Mouse (Mus musculus) stomach, embryonic 14.5 days (tissue): Measurements from ENCODE around the gene Ankrd55. TPM values are rescaled to one million over a fixed set of nuclear protein-coding genes. Genes with fewer than 3 reads are reported as not detected.

Source experiments
- ATAC-seq: fragments of 200-750 bp; cut with Nextera tagmentation; 2 replicates; pipeline ENCODE4 v1.8.0; 2017; ENCODE audit warnings: low read depth, moderate TSS enrichment; ENCODE audit not compliant: insufficient number of reproducible peaks, insufficient read depth, low FRiP score
- H3K27ac ChIP-seq: fragments of 300-500 bp; sonication (generic); 2 replicates; pipeline ENCODE4 v1.5.1; 2014; ENCODE audit warnings: mild to moderate bottlenecking, low read length, moderate library complexity, mixed read lengths
- H3K27me3 ChIP-seq: fragments of 300-500 bp; sonication (generic); 2 replicates; pipeline ENCODE4 v1.6.1; 2014; ENCODE audit warnings: low read length, control low read depth, mixed read lengths; ENCODE audit not compliant: control insufficient read depth, insufficient read depth
- H3K36me3 ChIP-seq: fragments of 300-500 bp; sonication (generic); 2 replicates; pipeline ENCODE4 v1.6.1; 2014; ENCODE audit warnings: mild to moderate bottlenecking, control low read depth, low read length, moderate library complexity, mixed read lengths; ENCODE audit not compliant: control insufficient read depth, insufficient read depth
- H3K4me1 ChIP-seq: fragments of 300-500 bp; sonication (generic); 2 replicates; pipeline ENCODE4 v1.6.1; 2014; ENCODE audit warnings: low read length, control low read depth, mixed read lengths; ENCODE audit not compliant: control insufficient read depth, insufficient read depth
- H3K4me2 ChIP-seq: fragments of 300-500 bp; sonication (generic); replicated peaks from 2 replicates; pipeline ENCODE4 v1.6.1; 2014; ENCODE audit warnings: low read depth, low read length, control low read depth
- H3K4me3 ChIP-seq: fragments of 300-500 bp; sonication (generic); 2 replicates; pipeline ENCODE4 v1.5.1; 2014; ENCODE audit warnings: low read depth, low read length, control low read depth
- H3K9ac ChIP-seq: fragments of 300-500 bp; sonication (generic); replicated peaks from 2 replicates; pipeline ENCODE4 v1.6.1; 2014; ENCODE audit warnings: low read depth, mild to moderate bottlenecking, control low read depth, low read length, moderate library complexity, mixed read lengths
- H3K9me3 ChIP-seq: fragments of 300-500 bp; sonication (generic); 2 replicates; pipeline ENCODE4 v1.6.1; 2016; ENCODE audit warnings: low read depth, low read length, control low read depth; ENCODE audit not compliant: control insufficient read depth
- WGBS: fragments of 180-500 bp; shearing (Covaris S2); extraction: QIAGEN DNeasy Blood & Tissue Kit; methylation state at CpG from one replicate; pipeline ENCODE4 v1.1.7; 2014; 5-methylcytosine and 5-hydroxymethylcytosine counted together
- polyA plus RNA-seq: library from polyadenylated mRNA; unstranded; fragments of >200 nt; fragmentation: Nextera tagmentation; extraction: Ambion mirVana; gene quantifications from 2 replicates; pipeline ENCODE4 v1.2.1, GENCODE M21; 2014

The Ankrd55 gene
- polyA plus RNA-seq, result 0.26 and 0.70 TPM in 2 replicates

- Histone ChIP-seq H3K36me3 (no peaks in the 10 kb centered on the region), H3K9ac (no peak within 1 kb of the TSS; the same call in 1 of the 2 replicates), H3K27me3 (no peaks in the 10 kb centered on the region), H3K9me3 (no peaks in the 10 kb centered on the region), H3K27ac (peak within 1 kb of the TSS; percentile 33; the same call in 1 of the 2 replicates), H3K4me1 (peaks cover 7% of the 10 kb centered on the region), H3K4me2 (peak within 1 kb of the TSS; percentile 38), H3K4me3 (peak within 1 kb of the TSS; percentile 23)
- ATAC-seq, result peak; percentile 90
- 10% methylated on average over 22 of the region's 22 CpGs for WGBS
Measured at GRCm38 (mm10) chr13:112288225-112289178, at the start of gene Ankrd55. Gene Ankrd55 (plus strand): TSS chr13:112288451.

- Histone ChIP-seq H3K36me3 (no peaks in the 10 kb centered on the region), H3K4me2 (no peak overlapping the region), H3K9ac (no peak overlapping the region), H3K4me1 (no peaks in the 10 kb centered on the region), H3K27me3 (no peaks in the 10 kb centered on the region), H3K9me3 (peaks cover 6% of the 10 kb centered on the region; the same call in 1 of the 2 replicates), H3K4me3 (no peak overlapping the region), H3K27ac (no peak overlapping the region)
- no peak for ATAC-seq
- WGBS, result 89% methylated on average over 2 of the region's 2 CpGs
Measured at GRCm38 (mm10) chr13:112239239-112239638, 49.0 kb upstream of the Ankrd55 start.

- Histone ChIP-seq H3K4me3 (no peak overlapping the region), H3K36me3 (no peaks in the 10 kb centered on the region), H3K9ac (no peak overlapping the region), H3K27ac (no peak overlapping the region), H3K4me2 (no peak overlapping the region), H3K27me3 (no peaks in the 10 kb centered on the region), H3K9me3 (no peaks in the 10 kb centered on the region; the same call in 1 of the 2 replicates), H3K4me1 (no peaks in the 10 kb centered on the region)
- ATAC-seq, result no peak
- WGBS, result 42% methylated on average over 8 of the region's 8 CpGs
Measured at GRCm38 (mm10) chr13:112241431-112241830, 46.8 kb upstream of the Ankrd55 start.

GRCm38 (mm10) chr13:112245131-112245530 lies 43.1 kb upstream of the Ankrd55 start:
- Histone ChIP-seq H3K4me2 (no peak overlapping the region), H3K4me1 (no peaks in the 10 kb centered on the region), H3K27me3 (no peaks in the 10 kb centered on the region), H3K9ac (no peak overlapping the region), H3K9me3 (peaks cover 6% of the 10 kb centered on the region; the same call in 1 of the 2 replicates), H3K36me3 (no peaks in the 10 kb centered on the region), H3K4me3 (no peak overlapping the region), H3K27ac (no peak overlapping the region)
- WGBS, result 46% methylated on average over 5 of the region's 5 CpGs
- ATAC-seq, result no peak

GRCm38 (mm10) chr13:112251433-112251832 lies 36.8 kb upstream of the Ankrd55 start:
- Histone ChIP-seq H3K27ac (no peak overlapping the region), H3K9me3 (peaks cover 6% of the 10 kb centered on the region; the same call in 1 of the 2 replicates), H3K9ac (no peak overlapping the region), H3K4me2 (no peak overlapping the region), H3K27me3 (no peaks in the 10 kb centered on the region), H3K36me3 (no peaks in the 10 kb centered on the region), H3K4me3 (no peak overlapping the region), H3K4me1 (peaks cover 10% of the 10 kb centered on the region; the same call in 1 of the 2 replicates)
- 79% methylated on average over 2 of the region's 2 CpGs for whole genome bisulfite sequencing
- no peak for ATAC-seq

- Histone ChIP-seq H3K36me3 (no peaks in the 10 kb centered on the region), H3K9me3 (peaks cover 6% of the 10 kb centered on the region; the same call in 1 of the 2 replicates), H3K4me3 (no peak overlapping the region), H3K9ac (no peak overlapping the region), H3K4me2 (no peak overlapping the region), H3K27me3 (no peaks in the 10 kb centered on the region), H3K4me1 (peaks cover 10% of the 10 kb centered on the region; the same call in 1 of the 2 replicates), H3K27ac (no peak overlapping the region)
- no peak for ATAC-seq
- 72% methylated on average over 3 of the region's 3 CpGs for WGBS
Measured at GRCm38 (mm10) chr13:112252012-112252411, 36.2 kb upstream of the Ankrd55 start.

GRCm38 (mm10) chr13:112252991-112253620 lies 35.1 kb upstream of the Ankrd55 start:
- WGBS, result 36% methylated on average over 13 of the region's 13 CpGs
- Histone ChIP-seq H3K4me2 (no peak overlapping the region), H3K36me3 (no peaks in the 10 kb centered on the region), H3K4me3 (no peak overlapping the region), H3K9ac (no peak overlapping the region), H3K27me3 (no peaks in the 10 kb centered on the region), H3K4me1 (peaks cover 10% of the 10 kb centered on the region; the same call in 1 of the 2 replicates), H3K27ac (no peak overlapping the region), H3K9me3 (peaks cover 6% of the 10 kb centered on the region; the same call in 1 of the 2 replicates)
- ATAC-seq, result 0 out of 2 replicates have a peak, but pooled peaks have one; percentile 49

GRCm38 (mm10) chr13:112254116-112254515 lies 34.1 kb upstream of the Ankrd55 start:
- ATAC-seq, result no peak
- Histone ChIP-seq H3K4me2 (no peak overlapping the region), H3K36me3 (no peaks in the 10 kb centered on the region), H3K4me3 (no peak overlapping the region), H3K27me3 (no peaks in the 10 kb centered on the region), H3K27ac (no peak overlapping the region), H3K9ac (no peak overlapping the region), H3K9me3 (peaks cover 2% of the 10 kb centered on the region; the same call in 1 of the 2 replicates), H3K4me1 (peaks cover 10% of the 10 kb centered on the region; the same call in 1 of the 2 replicates)
- 69% methylated on average over 8 of the region's 8 CpGs for WGBS
